Mouse (Mus musculus): ENCODE measurements around the gene Grb2. TPM values are rescaled to one million over a fixed set of nuclear protein-coding genes. Genes with fewer than 3 reads are reported as not detected.
"Not testable (repeated sequence)": the region's sequence is repeated elsewhere in the genome, so short reads cannot be mapped to it uniquely, and the experiment has no call there.

The Grb2 gene
- polyA plus RNA-seq, 1 experiment from 2014 or later = 522 TPM

DNA sequence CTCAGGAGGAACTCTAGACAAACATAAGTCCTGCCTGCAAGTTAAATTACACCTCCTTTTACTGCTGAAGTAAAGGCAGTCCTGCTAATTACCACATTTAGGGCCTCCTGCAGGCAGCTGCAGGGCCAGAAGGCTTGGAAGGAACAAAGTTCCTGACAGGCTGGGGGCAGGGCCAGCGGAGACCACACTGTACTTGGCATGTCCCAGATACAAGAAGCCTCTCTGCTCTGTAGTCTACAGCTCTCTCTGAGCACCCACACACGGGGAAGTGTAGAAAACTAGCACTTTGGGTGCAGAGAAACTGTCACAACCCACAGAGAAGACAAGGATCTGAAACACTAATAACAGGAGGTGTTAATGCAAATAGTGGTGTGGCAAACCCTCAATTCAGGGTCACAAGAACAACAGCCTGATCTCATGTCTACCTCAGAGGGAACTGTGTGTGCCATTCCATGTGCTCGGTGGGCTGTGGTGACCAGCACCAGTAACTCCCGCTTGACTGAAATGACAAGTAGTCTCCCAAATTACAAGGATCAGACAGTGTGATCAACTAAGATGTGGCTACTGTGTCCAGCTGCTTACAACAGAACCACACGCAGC, 37.8 kb downstream of the Grb2 start:
- WGBS (ENCODE audit: missing documents) = 41% methylated on average over 5 of the region's 5 CpGs
- H3K4me3 ChIP-seq (ENCODE audit: inconsistent target) = no peak overlapping the region
- peaks cover 100% of the 10 kb centered on the region for H3K79me2 ChIP-seq (ENCODE audit: inconsistent target)
- H3K27ac ChIP-seq = peak overlapping the region; percentile 13; the same call in 1 of the 2 replicates
- peaks cover 8% of the 10 kb centered on the region; the same call in 1 of the 2 replicates for H3K36me3 ChIP-seq (ENCODE audit: inconsistent target)

- peaks cover 16% of the 10 kb centered on the region; the same call in 1 of the 2 replicates for H3K36me3 ChIP-seq (ENCODE audit: inconsistent target)
- no peak overlapping the region for H3K4me3 ChIP-seq (ENCODE audit: inconsistent target)
- H3K27ac ChIP-seq = no peak overlapping the region
- 78% methylated on average over 3 of the region's 4 CpGs for WGBS (ENCODE audit: missing documents)
- peaks cover 100% of the 10 kb centered on the region for H3K79me2 ChIP-seq (ENCODE audit: inconsistent target)
These were observed 44.6 kb downstream of the Grb2 start for GRCm38 (mm10) chr11:115663676-115664335.

GRCm38 (mm10) chr11:115660376-115660775, 48.0 kb downstream of the Grb2 start:
- Histone ChIP-seq H3K79me2 (ENCODE audit: inconsistent target) (peaks cover 100% of the 10 kb centered on the region), H3K36me3 (ENCODE audit: inconsistent target) (peaks cover 16% of the 10 kb centered on the region; the same call in 1 of the 2 replicates), H3K4me3 (ENCODE audit: inconsistent target) (no peak overlapping the region), H3K27ac (no peak overlapping the region)
- WGBS (ENCODE audit: missing documents) = 79% methylated on average over 4 of the region's 4 CpGs

DNA sequence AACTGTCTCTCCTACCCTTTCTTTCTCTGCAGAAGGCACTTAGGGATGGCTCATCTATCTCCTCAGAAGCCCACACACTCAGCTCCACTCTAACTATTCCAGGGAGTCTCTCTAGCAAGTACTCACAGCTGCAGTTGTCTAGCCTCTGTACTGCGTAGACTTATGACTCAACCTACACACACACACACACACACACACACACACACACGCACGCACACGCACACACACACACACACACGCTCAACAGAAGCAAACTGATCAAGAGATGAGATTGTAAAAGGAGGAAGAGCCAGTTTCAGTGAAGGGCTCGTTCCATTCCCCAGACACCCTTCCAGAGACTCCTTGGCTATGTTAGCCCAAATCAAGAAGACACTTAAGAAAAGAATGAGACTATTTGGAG, 49.9 kb downstream of the Grb2 start:
- Histone ChIP-seq H3K79me2 (ENCODE audit: inconsistent target) (peaks cover 90% of the 10 kb centered on the region), H3K36me3 (ENCODE audit: inconsistent target) (peaks cover 23% of the 10 kb centered on the region; the same call in 1 of the 2 replicates), H3K27ac (no peak overlapping the region), H3K4me3 (ENCODE audit: inconsistent target) (no peak overlapping the region)
- 61% methylated on average over 2 of the region's 6 CpGs for WGBS (ENCODE audit: missing documents)

- peaks cover 90% of the 10 kb centered on the region for H3K79me2 ChIP-seq (ENCODE audit: inconsistent target)
- H3K36me3 ChIP-seq (ENCODE audit: inconsistent target) = peaks cover 31% of the 10 kb centered on the region
- no peak overlapping the region for H3K4me3 ChIP-seq (ENCODE audit: inconsistent target)
- 0% methylated on average over 1 of the region's 2 CpGs for WGBS (ENCODE audit: missing documents)
- peak overlapping the region; percentile 92 for H3K27ac ChIP-seq
These were observed 54.3 kb downstream of the Grb2 start for GRCm38 (mm10) chr11:115654128-115654527.

GRCm38 (mm10) chr11:115653194-115653593, 55.2 kb downstream of the Grb2 start:
- peaks cover 40% of the 10 kb centered on the region for H3K36me3 ChIP-seq (ENCODE audit: inconsistent target)
- no peak overlapping the region for H3K4me3 ChIP-seq (ENCODE audit: inconsistent target)
- H3K79me2 ChIP-seq (ENCODE audit: inconsistent target) = peaks cover 90% of the 10 kb centered on the region
- peak overlapping the region; percentile 92 for H3K27ac ChIP-seq
- WGBS (ENCODE audit: missing documents) = 90% methylated on average over 3 of the region's 3 CpGs

DNA sequence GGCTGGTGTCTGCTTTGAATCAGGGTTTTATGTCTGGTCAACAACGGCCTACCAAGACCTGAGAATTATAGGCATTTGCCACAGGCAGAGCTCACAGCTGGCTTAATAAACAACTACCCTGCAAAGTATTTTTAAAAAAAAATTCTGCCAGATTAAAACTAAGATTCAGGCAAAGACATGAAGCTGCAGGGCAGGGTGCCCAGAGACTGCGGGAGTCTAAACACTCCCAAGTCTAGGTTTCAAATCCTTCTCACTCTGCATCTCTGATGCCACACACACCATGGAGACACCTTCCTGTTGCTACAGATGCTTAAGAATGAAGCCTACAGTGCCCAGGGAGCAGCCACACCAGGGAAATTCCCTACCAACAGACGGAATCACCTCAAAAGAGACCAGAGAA, 56.7 kb downstream of the Grb2 start:
- WGBS (ENCODE audit: missing documents) = 94% methylated on average over 3 of the region's 3 CpGs
- Histone ChIP-seq H3K36me3 (ENCODE audit: inconsistent target) (peaks cover 55% of the 10 kb centered on the region), H3K79me2 (ENCODE audit: inconsistent target) (peaks cover 90% of the 10 kb centered on the region), H3K4me3 (ENCODE audit: inconsistent target) (no peak overlapping the region), H3K27ac (no peak overlapping the region)

GRCm38 (mm10) chr11:115649706-115650105, 58.7 kb downstream of the Grb2 start:
- WGBS (ENCODE audit: missing documents) = 75% methylated on average over 10 of the region's 10 CpGs
- Histone ChIP-seq H3K36me3 (ENCODE audit: inconsistent target) (peaks cover 65% of the 10 kb centered on the region), H3K27ac (no peak overlapping the region)

DNA sequence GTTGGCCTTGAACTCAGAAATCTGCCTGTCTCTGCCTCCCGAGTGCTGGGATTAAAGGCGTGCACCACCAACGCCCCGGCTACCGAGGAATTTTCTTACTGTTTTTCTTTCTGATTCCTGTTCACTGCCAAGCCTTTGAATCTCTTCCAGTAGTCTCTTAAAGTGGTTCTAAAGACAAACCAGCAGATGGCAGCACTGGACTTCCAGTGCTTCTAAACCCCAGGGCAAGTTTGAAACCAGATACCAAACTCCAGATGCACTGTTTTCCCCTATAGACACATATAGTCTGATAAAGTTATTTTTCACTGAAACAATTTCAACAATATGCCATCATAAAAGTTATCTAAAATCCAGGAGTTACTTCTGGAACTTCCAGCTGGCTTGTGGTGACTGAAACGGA, 60.9 kb downstream of the Grb2 start:
- WGBS (ENCODE audit: missing documents) = 71% methylated on average over 6 of the region's 6 CpGs
- Histone ChIP-seq H3K27ac (no peak overlapping the region), H3K4me3 (ENCODE audit: inconsistent target) (no peak overlapping the region), H3K79me2 (ENCODE audit: inconsistent target) (peaks cover 86% of the 10 kb centered on the region), H3K36me3 (ENCODE audit: inconsistent target) (peaks cover 75% of the 10 kb centered on the region)

More at GRCm38 (mm10) chr11:115649706-115650105, 58.7 kb downstream of the Grb2 start:
- peaks cover 90% of the 10 kb centered on the region for H3K79me2 ChIP-seq (ENCODE audit: inconsistent target)
- no peak overlapping the region for H3K4me3 ChIP-seq (ENCODE audit: inconsistent target)

DNA sequence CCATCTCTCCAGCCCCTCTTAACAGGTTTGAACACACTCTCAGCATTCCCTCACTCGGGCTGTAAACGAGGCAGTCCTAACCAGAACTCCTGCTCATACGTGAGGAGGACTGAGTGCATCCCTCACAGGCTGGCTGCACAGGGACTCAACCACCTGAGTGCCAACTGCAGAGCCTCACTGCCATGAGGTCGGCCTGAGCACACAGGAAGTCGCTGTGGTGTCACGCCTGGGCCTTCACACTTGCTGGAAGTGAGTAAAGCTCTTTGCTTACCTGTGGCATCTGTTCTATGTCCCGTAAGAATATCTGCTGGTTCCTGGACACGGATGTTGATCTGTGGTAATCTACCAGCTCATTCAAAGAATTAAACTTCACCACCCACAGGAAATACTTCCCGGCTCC, 62.0 kb downstream of the Grb2 start:
- Histone ChIP-seq H3K4me3 (ENCODE audit: inconsistent target) (no peak overlapping the region), H3K27ac (no peak overlapping the region), H3K79me2 (ENCODE audit: inconsistent target) (peaks cover 75% of the 10 kb centered on the region), H3K36me3 (ENCODE audit: inconsistent target) (peaks cover 74% of the 10 kb centered on the region)
- WGBS (ENCODE audit: missing documents) = 90% methylated on average over 9 of the region's 9 CpGs

- 92% methylated on average over 9 of the region's 14 CpGs for WGBS (ENCODE audit: missing documents)
- Histone ChIP-seq H3K36me3 (ENCODE audit: inconsistent target) (peaks cover 66% of the 10 kb centered on the region), H3K79me2 (ENCODE audit: inconsistent target) (peaks cover 66% of the 10 kb centered on the region)
- not testable (repeated sequence) for H3K4me3 ChIP-seq (ENCODE audit: inconsistent target); H3K27ac ChIP-seq
These were observed 62.9 kb downstream of the Grb2 start for GRCm38 (mm10) chr11:115645498-115645897.

DNA sequence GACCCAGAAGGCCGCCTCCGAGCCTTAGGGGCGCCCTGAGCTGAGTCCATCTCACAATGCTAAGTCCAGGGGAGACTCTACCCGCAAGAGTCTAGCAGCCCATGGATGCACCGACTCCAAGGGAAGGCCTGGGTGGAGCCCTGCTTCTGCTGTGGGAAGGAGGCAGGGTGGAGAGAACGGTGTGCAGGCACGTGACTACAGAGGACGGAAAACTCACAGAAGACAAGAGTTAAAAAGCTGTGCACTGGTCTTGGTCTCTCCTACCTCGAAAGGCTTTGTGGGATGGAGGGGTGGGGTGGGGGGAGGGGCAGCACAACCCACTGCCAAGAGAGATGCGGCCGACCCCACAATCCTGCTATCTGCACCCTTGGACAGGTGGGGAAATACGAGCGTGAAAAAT, 64.1 kb downstream of the Grb2 start:
- 92% methylated on average over 11 of the region's 13 CpGs for WGBS (ENCODE audit: missing documents)
- Histone ChIP-seq H3K36me3 (ENCODE audit: inconsistent target) (peaks cover 56% of the 10 kb centered on the region), H3K79me2 (ENCODE audit: inconsistent target) (peaks cover 54% of the 10 kb centered on the region), H3K4me3 (ENCODE audit: inconsistent target) (no peak overlapping the region), H3K27ac (no peak overlapping the region)

DNA sequence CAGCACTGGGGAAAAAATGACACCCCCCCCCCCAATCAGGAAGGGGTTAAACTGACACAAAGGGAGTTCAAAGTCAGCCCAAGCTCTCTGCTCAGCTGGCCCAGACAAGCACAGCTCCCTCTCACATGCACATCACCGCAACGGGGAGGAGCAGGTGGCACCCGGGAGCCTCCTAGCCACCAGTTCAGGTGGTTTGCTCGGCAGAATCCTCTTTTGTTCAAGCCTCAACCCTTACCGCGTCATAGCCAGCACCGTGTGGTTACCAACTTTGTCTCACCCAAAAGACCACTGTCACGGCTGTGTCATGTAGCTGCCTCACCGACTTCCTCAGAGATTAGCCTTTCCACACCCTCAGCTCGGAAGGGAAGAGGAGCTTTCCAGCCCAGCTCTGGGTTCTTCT, 65.1 kb downstream of the Grb2 start:
- H3K27ac ChIP-seq = no peak overlapping the region

DNA sequence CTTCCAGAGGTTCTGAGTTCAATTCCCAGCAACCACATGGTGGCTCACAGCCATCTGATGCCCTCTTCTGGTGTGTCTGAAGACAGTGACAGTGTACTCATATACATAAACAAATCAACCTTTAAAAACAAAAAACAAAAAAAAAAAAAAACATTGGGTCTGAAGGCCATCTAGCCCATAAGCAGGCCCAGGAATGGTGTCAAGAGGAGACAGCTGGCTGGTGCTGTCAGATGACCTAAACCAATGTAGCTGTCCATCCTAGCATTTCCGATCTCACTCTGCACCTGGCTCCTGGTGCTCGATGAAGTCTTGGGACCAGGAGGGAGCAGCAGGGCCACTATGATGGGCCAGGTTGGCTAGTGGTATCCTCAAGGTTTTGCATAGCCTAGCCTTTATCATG, 65.7 kb downstream of the Grb2 start:
- peaks cover 40% of the 10 kb centered on the region for H3K36me3 ChIP-seq (ENCODE audit: inconsistent target)
- 94% methylated on average over 2 of the region's 2 CpGs for WGBS (ENCODE audit: missing documents)

More for the DNA sequence above, 65.1 kb downstream of the Grb2 start:
- no peak overlapping the region for H3K4me3 ChIP-seq (ENCODE audit: inconsistent target)
- peaks cover 44% of the 10 kb centered on the region for H3K79me2 ChIP-seq (ENCODE audit: inconsistent target)
- WGBS (ENCODE audit: missing documents) = 63% methylated on average over 10 of the region's 10 CpGs
- peaks cover 46% of the 10 kb centered on the region for H3K36me3 ChIP-seq (ENCODE audit: inconsistent target)

DNA sequence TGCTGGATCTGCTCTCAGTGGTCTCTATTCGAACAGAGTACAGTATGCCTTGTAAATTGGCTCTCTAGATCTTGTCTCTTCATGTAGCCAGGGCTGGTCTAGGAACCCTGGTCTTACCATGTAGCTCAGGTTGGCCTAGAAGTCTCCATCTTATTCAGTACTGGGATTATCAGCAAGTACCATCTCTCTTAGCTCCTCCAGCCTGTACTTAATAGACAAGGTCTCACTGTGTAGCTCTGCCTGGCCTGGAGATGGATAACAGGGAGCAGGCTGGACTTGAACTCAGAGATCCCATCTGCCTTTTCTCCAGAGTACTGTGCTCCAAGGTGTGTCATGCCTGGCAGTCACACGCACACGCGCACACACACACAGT, 66.7 kb downstream of the Grb2 start:
- WGBS (ENCODE audit: missing documents) = 71% methylated on average over 4 of the region's 4 CpGs
- 0 out of 2 replicates have a peak overlapping the region, but pooled peaks have one; percentile 17 for H3K27ac ChIP-seq

More for the DNA sequence above, 65.7 kb downstream of the Grb2 start:
- Histone ChIP-seq H3K79me2 (ENCODE audit: inconsistent target) (peaks cover 38% of the 10 kb centered on the region), H3K27ac (no peak overlapping the region), H3K4me3 (ENCODE audit: inconsistent target) (no peak overlapping the region)

More for the DNA sequence above, 66.7 kb downstream of the Grb2 start:
- H3K4me3 ChIP-seq (ENCODE audit: inconsistent target) = no peak overlapping the region
- H3K36me3 ChIP-seq (ENCODE audit: inconsistent target) = peaks cover 30% of the 10 kb centered on the region
- peaks cover 28% of the 10 kb centered on the region for H3K79me2 ChIP-seq (ENCODE audit: inconsistent target)

All from macrophage (primary cell).